Mouse (Mus musculus) erythroblast, embryonic 14.5 days (primary cell): ENCODE results near the gene Atl1. TPM values are rescaled to one million over a fixed set of nuclear protein-coding genes. Genes with fewer than 3 reads are reported as not detected.

Source experiments
- H3K27me3 ChIP-seq: 2 replicates; pipeline ENCODE4 v1.6.1; 2012; ENCODE audit warnings: inconsistent platforms; ENCODE audit not compliant: control insufficient read depth
- H3K36me3 ChIP-seq: 2 replicates; pipeline ENCODE4 v1.6.1; 2012; ENCODE audit warnings: mild to moderate bottlenecking, inconsistent platforms; ENCODE audit not compliant: control insufficient read depth
- H3K4me1 ChIP-seq: 2 replicates; pipeline ENCODE4 v1.6.1; 2012; ENCODE audit warnings: inconsistent platforms; ENCODE audit not compliant: control insufficient read depth
- H3K4me3 ChIP-seq: replicated peaks from 2 replicates; pipeline ENCODE3; 2012; ENCODE audit warnings: moderate library complexity, mild to moderate bottlenecking, inconsistent platforms
- H3K9me3 ChIP-seq: 2 replicates; pipeline ENCODE4 v1.6.1; 2012; ENCODE audit warnings: low read length, inconsistent platforms, mixed read lengths; ENCODE audit not compliant: control insufficient read depth
- GATA1 ChIP-seq: IDR thresholded peaks from 2 replicates; pipeline ENCODE4 v1.6.1; 2012; ENCODE audit warnings: low read length, inconsistent platforms, mixed read lengths
- TAL1 ChIP-seq: IDR thresholded peaks from 3 replicates; pipeline ENCODE4 v1.6.1; 2012; ENCODE audit warnings: low read length, inconsistent platforms, mixed read lengths
- polyA plus RNA-seq: library from polyadenylated mRNA; stranded (reverse); fragments of >175 nt; gene quantifications from 2 replicates; pipeline ENCODE4 v1.2.3, GENCODE M21; 2012

Gene Atl1
- polyA plus RNA-seq, 1 experiment, result 0.21 TPM

DNA sequence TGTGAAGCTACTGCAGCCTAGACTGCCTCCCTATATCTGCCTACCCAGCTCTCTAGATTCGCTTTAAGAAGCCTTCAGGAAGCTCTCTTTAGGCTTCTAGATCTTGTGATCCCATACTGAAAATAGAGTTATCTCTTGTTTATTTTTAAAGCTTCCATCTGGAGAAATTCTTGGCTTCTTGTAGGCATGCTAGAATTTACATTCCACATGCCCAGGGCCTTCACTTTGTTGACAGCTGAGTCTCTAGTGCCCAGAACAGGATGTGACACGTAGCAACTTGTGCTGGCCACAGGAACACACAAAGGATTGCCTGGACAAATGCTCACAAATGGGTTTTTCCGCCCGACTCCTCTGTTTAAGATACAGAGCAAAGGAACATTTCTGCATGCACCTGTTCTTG is 123.5 kb downstream of the Atl1 start:
- H3K4me3 ChIP-seq, result no peak overlapping the region
- H3K4me1 ChIP-seq, result no peaks in the 10 kb centered on the region
- no peak for TF ChIP-seq TAL1
- TF ChIP-seq GATA1, result no peak
- no peaks in the 10 kb centered on the region; the same call in 1 of the 2 replicates for H3K36me3 ChIP-seq
- H3K9me3 ChIP-seq, result peaks cover 1% of the 10 kb centered on the region
- H3K27me3 ChIP-seq, result no peaks in the 10 kb centered on the region

Other genes with a start within 250 kb of the Atl1 start
- 0.56 and 0.90 TPM in 2 replicates for gene Sos2, start 210.8 kb upstream of the Atl1 start, polyA plus RNA-seq
- gene L2hgdh, start 167.7 kb upstream of the Atl1 start, polyA plus RNA-seq, result 0.04 and 0.05 TPM in 2 replicates
- gene Atp5s, start 167.7 kb upstream of the Atl1 start, polyA plus RNA-seq, result 1.2 TPM in 2 replicates
- 0.08 and 0.10 TPM in 2 replicates for gene Cdkl1, start 101.3 kb upstream of the Atl1 start, polyA plus RNA-seq
- 1.2 and 2.0 TPM in 2 replicates for gene Map4k5, start 586 bp downstream of the Atl1 start, polyA plus RNA-seq
- gene Sav1, start 94.4 kb downstream of the Atl1 start, polyA plus RNA-seq, result 1.6 and 2.0 TPM in 2 replicates
- 0.02 and 0.04 TPM in 2 replicates for gene Nin, start 221.1 kb downstream of the Atl1 start, polyA plus RNA-seq